Mouse (Mus musculus): Measurements from ENCODE around the gene Tinagl1.

The Tinagl1 gene

DNA sequence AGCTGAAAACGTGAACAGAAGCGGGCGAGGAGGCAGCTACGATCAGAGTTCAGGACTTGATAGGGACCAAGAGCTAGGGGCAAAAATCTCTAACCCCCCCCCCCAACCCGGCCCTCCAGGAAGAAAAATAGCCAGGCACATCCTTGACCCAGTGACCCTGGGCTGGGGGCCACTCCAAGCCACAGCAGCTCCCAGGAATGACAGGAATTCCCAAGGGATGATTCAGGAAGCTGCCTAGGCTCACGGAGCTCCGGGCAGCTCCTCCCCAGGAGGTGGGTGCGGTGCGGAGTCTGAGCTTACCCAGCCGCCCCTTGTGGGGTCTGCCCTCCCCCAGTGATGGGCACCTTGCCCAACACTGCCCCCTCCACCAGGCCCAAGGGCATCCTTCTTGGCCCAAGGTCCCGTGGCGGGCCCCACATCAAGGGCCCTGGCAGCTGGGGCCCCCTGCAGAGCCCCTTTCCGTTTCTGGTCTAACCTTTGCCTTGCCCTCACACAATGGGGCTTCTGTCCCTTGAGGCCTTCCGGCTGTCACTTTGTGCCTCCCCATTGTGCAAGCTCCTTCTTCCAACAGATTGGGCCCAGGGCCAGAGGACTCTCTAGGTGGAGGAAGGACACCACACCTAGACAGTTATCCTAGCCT is at the start of gene Tinagl1:
Gene Tinagl1 (minus strand): TSS at position 51 of the 640 bp plus-strand sequence.
- peak; percentile 66 for DNase-seq

DNA sequence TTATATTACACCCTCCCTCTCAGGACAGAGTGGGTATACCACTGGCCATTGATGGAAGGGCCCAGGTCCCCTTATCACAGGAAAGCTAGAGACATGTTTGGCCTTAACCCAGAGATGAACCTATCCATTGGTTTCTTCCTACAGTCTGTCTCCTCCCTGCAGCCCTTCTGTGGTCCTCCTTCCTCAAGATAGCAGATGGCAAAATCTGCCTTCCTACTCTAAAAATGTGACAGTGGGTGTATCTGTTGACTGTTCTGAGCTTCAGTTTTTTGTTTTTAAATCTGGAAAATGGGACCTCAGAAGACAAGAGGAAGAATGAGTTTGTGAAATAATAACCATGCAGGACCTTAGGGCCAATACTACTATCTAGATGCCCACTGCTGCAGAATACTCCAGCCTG is 49.1 kb upstream of the Tinagl1 start:
- DNase-seq = no peak

DNA sequence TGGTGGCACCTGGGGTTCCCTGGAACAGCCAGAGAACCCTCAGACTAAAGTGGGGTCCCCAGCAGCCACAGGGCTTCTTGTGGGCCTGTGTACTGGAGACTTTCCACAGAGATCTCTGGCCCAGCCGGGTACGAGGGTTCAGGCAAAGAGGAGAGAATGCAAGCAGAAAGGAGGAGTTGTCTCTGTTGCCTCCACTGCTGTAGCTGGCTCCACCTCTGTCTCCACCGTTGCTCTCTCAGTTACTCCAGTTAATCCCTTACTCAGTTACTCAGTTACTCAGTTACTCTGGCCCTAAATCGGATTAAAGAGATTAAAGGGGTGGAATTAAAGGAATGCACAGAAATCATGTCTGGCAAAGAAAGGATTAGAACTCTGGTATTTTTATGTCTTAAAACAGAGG is 47.3 kb upstream of the Tinagl1 start, which contains the start of gene Gm853:
Gene Gm853 (minus strand): TSS at position 223 of the 400 bp plus-strand sequence.
- peak; percentile 52 for DNase-seq

DNA sequence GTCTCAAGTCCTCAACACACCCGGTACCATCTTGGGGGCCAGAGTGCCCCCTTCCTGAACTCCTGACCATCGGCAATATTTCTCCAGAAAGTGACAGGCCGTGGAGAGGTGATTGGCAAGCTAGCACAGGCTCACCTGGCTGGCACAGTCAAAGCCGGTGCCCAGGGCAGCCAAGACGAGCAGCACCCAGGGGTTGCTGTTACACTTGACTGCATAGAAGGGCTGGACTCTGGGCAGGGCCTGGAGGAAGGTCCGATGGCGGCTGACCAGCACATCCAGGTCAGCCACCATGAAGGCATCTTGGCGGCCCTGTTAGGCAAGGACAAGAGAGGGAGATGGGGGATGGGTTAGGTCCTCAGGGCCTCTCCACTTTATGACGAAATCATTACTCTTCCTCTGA is 45.3 kb upstream of the Tinagl1 start:
- peak; percentile 60 for DNase-seq

DNA sequence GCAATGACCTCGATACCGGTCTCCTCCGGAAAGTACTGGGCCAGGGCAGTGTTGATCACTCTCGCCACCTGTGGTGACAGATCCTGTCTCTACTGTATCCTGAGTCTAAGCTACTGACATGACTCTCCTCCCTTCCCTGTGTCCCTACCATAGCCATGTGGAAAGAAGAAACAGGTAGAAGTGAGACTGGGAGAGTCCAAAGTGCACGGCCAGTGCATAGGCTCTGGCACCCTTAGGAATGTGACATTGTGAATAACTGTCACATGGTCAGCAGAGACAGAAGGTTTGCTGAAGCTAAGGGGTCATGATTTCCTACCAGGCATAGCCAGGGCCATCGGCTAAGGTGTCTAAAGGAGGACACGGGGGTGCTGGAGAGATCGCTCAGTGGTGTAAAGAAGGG is 40.5 kb upstream of the Tinagl1 start:
- DNase-seq = no peak

DNA sequence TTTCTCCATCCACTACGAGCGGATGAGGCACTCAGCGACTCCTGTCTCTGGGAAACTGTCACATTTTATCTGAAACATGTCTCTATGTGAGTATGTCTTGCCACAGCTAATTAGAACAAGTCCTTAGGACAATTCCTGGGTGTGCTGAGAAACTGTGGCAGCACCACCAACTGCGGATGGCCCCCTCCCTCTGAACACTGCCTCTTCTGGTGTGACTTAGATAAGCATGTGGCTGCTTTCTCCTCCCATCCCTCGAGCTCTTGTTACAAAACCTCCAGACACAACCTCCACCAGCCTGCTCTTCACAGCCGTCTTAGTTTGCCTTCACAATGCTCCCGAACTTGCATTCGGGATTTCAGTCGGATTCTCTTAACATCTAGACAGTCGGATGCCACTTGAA is 38.9 kb upstream of the Tinagl1 start:
- DNase-seq = no peak

DNA sequence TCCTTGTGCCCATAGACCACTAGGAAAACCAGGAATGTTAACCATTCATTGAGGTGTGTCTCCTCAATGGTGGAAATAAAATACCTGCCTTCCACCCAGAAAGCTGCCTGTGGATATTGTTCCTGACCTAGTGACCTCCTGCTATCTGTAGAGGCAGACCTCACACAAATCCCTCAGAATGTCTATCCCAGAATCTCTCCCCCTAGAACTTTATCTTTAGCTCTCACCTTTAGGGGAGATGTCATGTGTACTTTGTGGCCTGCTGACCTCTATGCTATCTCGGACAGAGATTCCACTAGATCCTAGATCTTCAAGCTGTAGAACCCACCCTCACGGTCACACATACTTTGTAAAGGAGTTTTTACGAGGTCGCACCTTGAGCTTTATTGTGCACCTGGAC is 38.3 kb upstream of the Tinagl1 start:
- no peak for DNase-seq

DNA sequence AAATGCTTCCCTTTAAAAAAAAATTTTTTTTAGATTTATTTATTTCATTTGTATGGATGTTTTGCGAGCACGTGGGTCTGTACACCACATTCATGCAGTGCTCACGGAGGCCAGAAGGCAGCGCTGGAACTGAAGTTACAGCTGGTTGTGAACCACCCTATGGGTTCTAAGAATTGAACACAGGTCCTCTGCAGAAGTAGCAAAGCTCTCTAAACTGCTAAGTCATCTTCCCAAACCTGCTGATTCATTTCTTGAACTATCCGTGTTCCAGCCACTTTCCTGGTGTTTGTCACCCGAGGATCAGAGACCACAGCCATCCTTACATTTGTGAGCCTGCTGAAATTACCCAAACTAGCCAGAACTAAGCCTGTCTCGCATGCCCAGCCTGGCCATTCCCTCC is 37.5 kb upstream of the Tinagl1 start:
- DNase-seq = no peak

DNA sequence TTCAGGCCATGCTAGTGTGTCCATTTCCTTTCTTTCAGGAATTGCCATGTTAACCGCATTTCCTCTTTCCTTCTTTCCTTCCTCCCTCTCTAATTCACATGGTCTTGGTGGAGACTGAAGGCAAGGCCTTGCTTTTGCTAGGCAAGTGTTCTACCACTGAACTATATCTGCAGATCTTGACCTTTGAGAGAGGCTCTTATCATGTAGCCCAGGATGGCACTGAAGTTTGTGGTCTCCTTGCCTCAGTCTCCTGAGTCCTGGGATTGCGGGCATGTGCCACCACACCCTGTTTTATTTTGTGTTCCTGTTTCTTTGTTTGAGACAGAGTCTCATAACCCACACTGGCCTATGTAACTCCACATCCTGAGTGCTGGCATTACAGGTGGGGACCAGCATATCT is 36.9 kb upstream of the Tinagl1 start:
- no peak for DNase-seq

DNA sequence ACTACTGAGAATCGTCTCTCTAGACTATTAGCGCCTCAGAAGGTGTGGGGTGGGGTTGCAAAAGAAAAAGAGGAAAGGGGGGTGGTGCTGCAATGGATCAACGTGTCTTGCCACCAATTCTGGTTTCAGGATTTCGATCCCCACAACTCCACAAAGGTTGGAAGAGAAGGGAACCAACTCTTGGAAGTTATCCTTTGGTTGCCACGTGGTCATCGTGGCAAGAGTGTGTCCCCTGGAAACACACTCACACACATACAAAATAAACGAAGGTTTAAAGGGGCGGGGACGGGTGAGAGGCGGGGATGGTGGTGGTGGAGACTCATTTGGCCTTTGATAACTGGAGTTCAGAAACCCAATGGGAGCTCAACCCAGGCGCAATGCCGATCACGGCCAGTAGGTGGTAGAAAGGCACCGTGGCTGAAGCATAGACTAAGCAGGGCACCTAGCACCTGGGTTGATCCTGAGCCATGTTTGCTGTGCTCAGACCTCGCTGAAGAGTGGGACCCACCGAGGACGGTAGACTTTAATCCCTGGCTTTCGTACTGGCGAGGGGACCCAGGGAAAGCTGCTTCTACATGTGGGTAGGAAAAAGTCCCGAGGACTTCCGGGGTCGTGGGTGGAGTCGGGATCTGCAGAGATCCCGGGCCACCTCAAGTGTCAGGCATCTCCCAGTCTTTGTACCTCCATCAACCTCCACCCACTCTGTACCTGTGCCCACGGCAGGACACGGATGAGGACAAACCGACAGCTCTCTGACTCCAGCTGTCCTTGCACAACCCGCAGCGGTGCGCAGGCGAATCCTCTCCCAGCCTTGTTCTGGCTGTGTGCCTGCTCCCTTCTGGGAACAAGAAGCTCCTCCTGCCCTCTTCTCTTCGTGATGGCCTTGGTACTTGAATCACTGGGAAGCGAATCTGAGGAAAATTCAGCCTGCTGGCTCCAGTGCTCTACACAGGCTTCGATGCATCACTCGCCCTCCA is 24.1 kb upstream of the Tinagl1 start:
- DNase-seq = peak; percentile 93

DNA sequence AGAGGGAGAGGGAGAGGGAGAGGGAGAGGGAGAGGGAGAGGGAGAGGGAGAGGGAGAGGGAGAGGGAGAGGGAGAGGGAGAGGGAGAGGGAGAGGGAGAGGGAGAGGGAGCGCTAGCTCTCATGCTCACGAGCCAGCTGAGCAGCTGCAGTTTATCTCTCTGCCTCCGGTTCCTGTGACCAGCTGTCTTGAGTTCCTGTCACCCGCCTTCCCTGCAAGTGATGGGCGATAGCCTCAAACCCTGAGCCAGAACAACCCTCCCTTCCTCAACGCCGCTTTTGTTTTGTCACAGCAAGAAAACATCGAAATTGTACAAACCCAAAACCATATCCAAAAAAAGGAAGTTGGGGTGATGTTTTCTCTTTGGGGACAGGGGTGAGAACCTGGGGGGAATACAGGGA is 21.6 kb upstream of the Tinagl1 start:
- no peak for DNase-seq

DNA sequence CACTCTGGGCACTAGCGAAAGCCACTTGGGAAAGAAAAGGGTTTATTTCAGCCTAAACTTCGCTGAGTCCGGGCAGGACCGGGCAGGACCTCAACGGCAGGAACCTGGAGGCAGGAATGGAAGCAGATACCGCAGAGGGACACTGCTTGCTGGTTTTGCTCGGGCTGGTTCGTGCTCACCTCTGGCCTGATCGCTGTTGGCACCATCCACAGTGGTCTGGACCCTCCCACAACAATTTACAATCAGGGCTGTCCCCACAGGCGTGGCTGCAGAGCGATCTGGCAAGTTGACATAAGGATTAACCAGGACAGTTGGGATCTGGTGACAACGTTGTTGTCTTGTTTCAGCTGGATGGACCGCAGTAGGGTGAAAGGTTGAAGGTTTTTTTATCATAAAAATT is 21.0 kb upstream of the Tinagl1 start:
- DNase-seq = no peak

DNA sequence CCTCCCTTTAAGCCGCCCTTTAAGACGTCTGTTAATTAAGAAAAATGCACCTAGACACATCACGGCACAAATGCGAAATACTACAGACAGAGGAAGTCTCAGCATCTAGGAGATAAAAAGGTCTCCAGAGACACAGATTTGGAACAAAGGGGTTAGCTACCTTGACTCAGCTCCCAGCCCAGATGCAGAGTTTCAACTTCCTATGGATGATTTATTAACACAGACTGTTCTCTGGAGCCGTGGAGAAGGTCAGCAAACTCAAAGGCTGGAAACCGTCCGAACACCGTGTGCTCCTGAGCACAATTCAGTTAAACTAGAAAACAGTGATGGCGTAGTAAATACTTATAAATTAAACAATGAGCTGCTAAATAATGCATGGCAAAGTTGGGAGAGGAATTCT is 17.3 kb upstream of the Tinagl1 start:
- no peak for DNase-seq

DNA sequence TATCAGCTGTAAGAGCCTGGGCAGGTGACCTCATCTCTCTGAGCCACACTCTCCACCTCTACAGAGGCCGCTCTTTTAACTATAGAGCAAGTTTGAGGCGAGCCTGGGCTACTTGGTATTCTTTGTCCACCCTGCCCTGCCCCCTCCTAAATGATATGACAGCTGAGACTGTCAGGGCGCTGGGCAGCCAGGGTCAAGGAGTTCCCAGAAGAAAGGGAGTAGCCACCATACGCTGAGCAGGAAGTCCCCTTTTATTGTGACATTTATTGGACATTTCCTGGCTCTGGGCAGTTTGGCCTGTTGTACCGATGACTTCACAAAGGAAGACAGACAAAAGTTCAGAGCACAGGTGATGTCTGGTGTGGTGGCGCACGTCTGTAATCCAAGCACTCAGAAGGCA is 14.7 kb upstream of the Tinagl1 start:
- DNase-seq = no peak

DNA sequence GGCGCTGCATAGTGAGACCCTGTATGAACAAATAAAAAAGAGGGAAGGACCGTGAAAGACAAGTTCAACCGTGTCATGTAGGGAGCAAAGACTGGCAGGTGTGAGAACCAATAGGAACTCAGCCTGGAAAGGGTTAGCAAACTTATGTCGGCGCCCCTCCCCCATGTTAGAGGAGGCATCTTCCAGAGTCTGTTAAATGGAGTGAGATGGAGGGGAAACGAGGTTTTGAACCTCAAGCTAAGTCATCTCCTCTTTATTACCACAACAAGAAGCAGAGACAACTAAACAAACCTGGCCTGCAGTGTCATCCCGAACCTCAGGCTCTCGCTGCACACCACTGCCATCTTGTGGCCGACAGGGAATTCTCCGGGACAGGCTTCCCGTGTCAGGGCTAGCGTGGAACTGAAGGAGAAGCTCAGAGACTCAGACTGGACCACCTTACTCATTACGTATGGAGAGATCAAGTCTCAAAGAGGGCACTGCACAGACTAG is 13.9 kb upstream of the Tinagl1 start:
- DNase-seq = peak; percentile 87

DNA sequence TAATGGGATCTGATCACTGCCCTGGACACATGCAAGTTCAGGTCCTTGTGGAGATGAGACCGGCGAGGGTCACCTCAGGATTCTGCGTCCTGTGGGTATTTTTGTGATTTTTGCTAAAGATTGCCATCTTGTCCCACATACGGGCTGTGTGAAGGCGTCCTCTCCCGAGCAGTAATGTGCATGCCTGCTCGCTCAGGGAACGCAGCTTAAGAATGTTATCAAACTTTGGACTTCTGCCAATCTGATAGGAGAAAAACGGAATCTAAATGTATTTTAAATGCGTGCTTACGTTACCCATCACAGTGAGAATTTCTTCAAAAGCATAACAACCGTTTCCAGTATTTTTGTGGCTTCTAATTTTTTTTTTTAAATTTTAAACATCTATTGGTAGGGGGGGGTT is 12.0 kb upstream of the Tinagl1 start:
- DNase-seq = no peak

DNA sequence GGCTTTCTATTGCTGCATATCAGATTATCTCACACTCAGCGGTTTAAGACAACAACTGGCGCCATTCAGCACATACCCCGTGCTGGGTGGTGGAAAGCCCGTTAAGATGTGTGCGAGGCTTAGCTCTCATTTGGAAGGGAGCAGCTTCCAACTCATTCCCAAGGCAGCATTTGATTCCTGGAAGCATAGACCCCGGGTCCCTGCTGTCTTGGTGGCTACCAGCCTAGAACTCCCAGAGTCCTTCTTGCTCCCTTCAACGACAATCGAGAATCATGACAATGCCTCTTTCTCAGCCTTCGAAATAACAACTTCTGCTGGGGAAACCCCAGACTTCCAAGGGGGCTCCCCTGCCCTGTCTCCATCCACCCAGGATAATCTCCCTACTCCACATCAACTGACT is 11.5 kb upstream of the Tinagl1 start:
- no peak for DNase-seq

DNA sequence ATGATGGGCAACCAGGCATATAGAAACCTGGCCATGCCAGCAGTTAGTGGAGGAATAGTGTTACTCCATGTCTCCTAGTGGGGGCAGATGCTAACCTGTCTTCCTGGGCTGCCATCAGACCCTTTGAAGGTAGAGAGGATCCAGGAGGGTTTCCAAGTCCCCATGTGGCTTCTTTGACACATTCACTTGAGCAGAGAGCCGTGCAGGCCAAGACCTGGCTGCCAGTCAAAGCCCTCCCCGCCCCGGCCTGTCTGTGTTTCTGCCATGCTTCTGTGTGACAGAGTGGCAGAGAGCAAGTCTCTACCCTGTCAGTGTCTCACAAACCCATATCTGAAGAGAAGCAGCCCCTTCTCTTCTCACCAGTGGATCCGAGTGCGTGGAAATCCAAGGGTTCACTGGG is 9.0 kb upstream of the Tinagl1 start:
- DNase-seq = no peak

DNA sequence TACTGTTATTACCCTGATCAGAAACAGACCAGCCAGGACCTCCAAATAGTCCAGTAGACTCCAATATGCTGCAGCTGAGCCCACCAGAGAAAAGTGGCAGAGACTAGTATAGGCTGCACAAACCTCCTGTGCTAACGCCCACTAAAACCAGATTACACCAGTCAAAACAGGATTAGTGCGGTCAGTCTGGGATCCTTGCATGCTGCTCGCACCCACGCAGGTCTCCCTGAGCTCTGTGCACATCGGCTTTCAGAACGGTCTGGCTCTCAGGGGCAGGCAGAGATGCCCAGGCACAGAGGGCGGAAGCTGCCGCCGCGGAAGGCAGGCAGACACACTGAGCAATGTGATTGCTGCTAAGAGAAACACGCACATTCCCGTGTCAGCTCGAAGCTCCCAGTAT is 8.1 kb upstream of the Tinagl1 start:
- DNase-seq = no peak

DNA sequence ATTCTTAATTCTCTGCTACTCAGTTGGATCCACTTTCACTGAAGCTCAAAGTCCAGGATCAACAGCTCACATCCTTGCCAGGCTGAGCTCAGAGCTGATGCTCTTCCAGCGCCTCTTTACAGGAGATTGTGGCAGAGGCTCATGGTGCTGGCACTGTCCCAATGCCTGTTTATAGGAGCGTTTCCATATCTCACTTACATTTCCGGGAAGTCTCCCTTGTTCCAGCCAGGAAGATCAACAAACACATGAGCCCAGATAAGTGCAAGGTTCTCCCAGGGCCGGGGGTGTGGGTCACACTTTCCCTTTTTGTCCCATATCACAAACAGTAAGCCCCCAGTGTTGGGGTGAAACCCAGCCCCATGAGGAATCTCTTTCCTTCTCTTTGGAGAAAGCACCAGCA is 7.0 kb upstream of the Tinagl1 start:
- no peak for DNase-seq

DNA sequence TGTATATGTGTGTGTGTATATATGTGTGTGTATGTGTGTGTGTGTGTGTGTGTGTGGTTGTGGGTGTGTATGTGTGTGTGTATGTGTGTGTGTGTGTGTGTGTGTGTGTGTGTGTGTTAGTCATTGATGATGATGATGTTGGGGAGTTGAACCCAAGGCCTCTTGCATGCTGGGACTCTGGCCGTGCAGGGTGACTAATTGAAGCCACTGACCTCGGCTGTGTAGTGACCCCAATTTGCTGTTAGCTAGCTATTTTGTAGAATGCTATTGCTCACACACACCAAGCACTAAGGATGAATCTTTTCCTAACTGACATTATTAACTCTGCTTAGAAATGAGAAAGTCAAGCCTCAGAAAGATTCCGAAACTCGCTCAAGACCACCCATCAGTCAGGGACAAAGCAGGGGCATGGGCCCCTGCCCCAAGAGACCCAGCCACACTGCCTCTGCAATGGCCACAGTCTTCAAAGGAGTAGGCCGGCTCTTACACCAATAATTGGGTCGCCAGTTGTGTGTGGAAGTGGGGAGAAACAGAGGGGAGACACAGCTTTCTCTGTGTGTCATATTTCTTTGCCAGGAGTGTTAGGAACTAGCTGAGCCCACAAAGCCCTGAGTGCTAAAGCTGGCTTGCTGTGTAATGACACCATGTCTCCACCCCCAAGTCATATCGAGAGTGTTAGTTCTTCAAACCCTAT is 6.1 kb upstream of the Tinagl1 start:
- no peak for DNase-seq

DNA sequence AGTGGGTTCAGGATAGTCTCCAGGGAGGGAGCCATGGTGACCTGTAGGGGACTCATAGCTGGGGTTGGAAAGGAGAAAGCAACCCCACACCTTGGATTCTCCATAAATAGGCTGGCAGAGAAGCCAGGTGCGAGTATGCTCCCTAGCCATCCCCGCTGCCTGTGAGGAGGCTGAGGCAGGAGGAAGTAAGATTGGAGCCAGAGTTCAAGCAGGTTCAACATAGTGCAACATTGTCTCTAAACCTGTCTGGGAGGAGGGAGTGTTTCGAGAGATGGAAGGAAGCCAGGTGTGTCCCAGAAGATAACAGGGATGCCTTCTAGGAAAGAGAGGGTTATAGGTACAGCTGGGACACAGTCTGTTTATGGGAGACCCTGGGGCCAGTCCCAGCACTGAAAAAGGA is 5.0 kb upstream of the Tinagl1 start:
- DNase-seq = no peak

DNA sequence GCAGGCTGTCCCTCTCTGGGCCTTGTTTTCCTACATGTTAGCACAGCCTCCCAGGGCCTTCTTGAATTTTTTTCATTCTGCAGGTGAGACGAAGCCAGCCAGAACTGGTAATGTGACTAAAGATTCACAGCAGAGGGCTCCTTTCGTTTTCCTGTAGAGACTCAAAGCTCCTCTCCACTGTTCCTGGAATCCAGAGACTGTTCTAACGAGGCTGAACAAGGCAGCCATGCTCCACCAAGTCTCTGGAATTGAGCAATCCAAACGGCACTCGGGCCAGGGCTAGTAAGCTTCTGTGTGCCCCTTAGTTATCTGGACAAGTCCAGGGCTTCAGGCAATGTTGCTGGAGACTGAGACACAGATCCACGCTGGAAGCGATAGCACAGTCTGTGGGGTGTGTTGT is 2.6 kb upstream of the Tinagl1 start:
- DNase-seq = peak; percentile 48

DNA sequence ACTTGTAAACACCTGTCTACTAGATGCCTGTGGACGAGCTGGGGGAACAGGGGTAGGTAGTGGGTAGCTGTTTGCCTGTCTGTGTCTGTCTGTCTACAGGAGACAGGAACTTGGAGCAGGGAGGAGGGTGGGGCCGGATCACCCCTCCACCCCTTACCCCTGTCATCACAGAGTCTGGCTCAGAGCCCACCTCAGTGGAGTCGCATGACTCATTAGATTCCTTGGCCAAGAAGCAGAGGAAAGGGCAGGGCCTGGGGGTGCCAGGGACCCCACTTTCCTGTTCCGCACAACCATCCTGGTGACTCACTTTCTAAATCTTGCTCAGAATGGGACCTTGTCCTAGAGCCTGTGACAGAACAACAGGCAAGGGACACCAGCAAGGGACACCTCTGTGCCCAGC is 2.2 kb upstream of the Tinagl1 start:
- DNase-seq = peak; percentile 65
